Mouse (Mus musculus) heart, embryonic 11.5 days (tissue): Measurements from ENCODE around the gene Elobl. TPM values are rescaled to one million over a fixed set of nuclear protein-coding genes. Genes with fewer than 3 reads are reported as not detected.

Experiments used
- ATAC-seq: fragments of 200-750 bp; cut with Nextera tagmentation; replicated peaks from 2 replicates; pipeline ENCODE4 v1.8.0; 2017; ENCODE audit warnings: moderate library complexity; ENCODE audit not compliant: insufficient number of reproducible peaks, low FRiP score, low TSS enrichment
- H3K27ac ChIP-seq: fragments of 300-500 bp; sonication (generic); 2 replicates; pipeline ENCODE4 v1.5.1; 2014; ENCODE audit warnings: mild to moderate bottlenecking, low read depth, low read length
- H3K27me3 ChIP-seq: fragments of 300-500 bp; sonication (generic); 2 replicates; pipeline ENCODE4 v1.6.1; 2014; ENCODE audit warnings: mild to moderate bottlenecking, low read length, mixed read lengths; ENCODE audit not compliant: control insufficient read depth, insufficient read depth
- H3K36me3 ChIP-seq: fragments of 300-500 bp; sonication (generic); 2 replicates; pipeline ENCODE4 v1.6.1; 2014; ENCODE audit warnings: mild to moderate bottlenecking, low read length, moderate library complexity, mixed read lengths; ENCODE audit not compliant: control insufficient read depth, insufficient read depth
- H3K4me1 ChIP-seq: fragments of 300-500 bp; sonication (generic); 2 replicates; pipeline ENCODE4 v1.6.1; 2014; ENCODE audit warnings: low read length; ENCODE audit not compliant: control insufficient read depth, insufficient read depth
- H3K4me2 ChIP-seq: fragments of 300-500 bp; sonication (generic); 2 replicates; pipeline ENCODE4 v1.6.1; 2014; ENCODE audit warnings: mild to moderate bottlenecking, moderate library complexity
- H3K4me3 ChIP-seq: fragments of 300-500 bp; sonication (generic); 2 replicates; pipeline ENCODE4 v1.5.1; 2014; ENCODE audit warnings: low read depth, low read length
- H3K9ac ChIP-seq: fragments of 300-500 bp; sonication (generic); 2 replicates; pipeline ENCODE4 v1.6.1; 2014; ENCODE audit warnings: mild to moderate bottlenecking, low read depth, low read length, moderate library complexity
- H3K9me3 ChIP-seq: fragments of 300-500 bp; sonication (generic); replicated peaks from 2 replicates; pipeline ENCODE4 v1.6.1; 2016; ENCODE audit warnings: low read length; ENCODE audit not compliant: control insufficient read depth
- WGBS: fragments of 180-500 bp; shearing (Covaris S2); extraction: QIAGEN DNeasy Blood & Tissue Kit; methylation state at CpG from one replicate; pipeline ENCODE4 v1.1.7; 2014; ENCODE audit not compliant: insufficient replicate concordance; 5-methylcytosine and 5-hydroxymethylcytosine counted together
- polyA plus RNA-seq: library from polyadenylated mRNA; unstranded; fragments of >200 nt; fragmentation: Nextera tagmentation; extraction: Ambion mirVana; gene quantifications from 2 replicates; pipeline ENCODE4 v1.2.1, GENCODE M21; 2014

The Elobl gene
- polyA plus RNA-seq, 1 experiment from 2014 or later = not detected

GRCm38 (mm10) chr11:88938770-88939169 lies 28.0 kb downstream of the Elobl start:
- WGBS = 94% methylated on average over 2 of the region's 2 CpGs
- no peak for ATAC-seq

GRCm38 (mm10) chr11:88937886-88938285 lies 28.8 kb downstream of the Elobl start:
- peaks cover 4% of the 10 kb centered on the region; the same call in 1 of the 2 replicates for H3K36me3 ChIP-seq
- no peaks in the 10 kb centered on the region for H3K4me1 ChIP-seq
- no peaks in the 10 kb centered on the region for H3K9me3 ChIP-seq
- H3K27me3 ChIP-seq = no peaks in the 10 kb centered on the region
- no peak for ATAC-seq
- no peak overlapping the region for H3K4me2 ChIP-seq
- H3K27ac ChIP-seq = no peak overlapping the region
- no peak overlapping the region for H3K4me3 ChIP-seq
- WGBS = 80% methylated on average over 2 of the region's 2 CpGs
- no peak overlapping the region for H3K9ac ChIP-seq

More at GRCm38 (mm10) chr11:88938770-88939169, 28.0 kb downstream of the Elobl start:
- Histone ChIP-seq H3K27me3 (no peaks in the 10 kb centered on the region), H3K4me3 (no peak overlapping the region), H3K4me2 (no peak overlapping the region), H3K9ac (no peak overlapping the region), H3K9me3 (no peaks in the 10 kb centered on the region), H3K36me3 (peaks cover 6% of the 10 kb centered on the region; the same call in 1 of the 2 replicates), H3K4me1 (no peaks in the 10 kb centered on the region), H3K27ac (no peak overlapping the region)

GRCm38 (mm10) chr11:88934089-88935000 lies 32.4 kb downstream of the Elobl start:
- no peak overlapping the region for H3K27ac ChIP-seq
- H3K9ac ChIP-seq = no peak overlapping the region
- WGBS = 83% methylated on average over 19 of the region's 19 CpGs
- H3K4me2 ChIP-seq = no peak overlapping the region
- H3K9me3 ChIP-seq = no peaks in the 10 kb centered on the region
- H3K4me3 ChIP-seq = no peak overlapping the region
- peaks cover 2% of the 10 kb centered on the region; the same call in 1 of the 2 replicates for H3K36me3 ChIP-seq
- H3K27me3 ChIP-seq = no peaks in the 10 kb centered on the region
- ATAC-seq = no peak
- no peaks in the 10 kb centered on the region for H3K4me1 ChIP-seq

- Histone ChIP-seq H3K9ac (no peak overlapping the region), H3K9me3 (no peaks in the 10 kb centered on the region), H3K27ac (no peak overlapping the region), H3K4me1 (no peaks in the 10 kb centered on the region), H3K36me3 (peaks cover 4% of the 10 kb centered on the region; the same call in 1 of the 2 replicates), H3K4me3 (no peak overlapping the region), H3K27me3 (no peaks in the 10 kb centered on the region), H3K4me2 (no peak overlapping the region)
- ATAC-seq = no peak
- WGBS = 88% methylated on average over 9 of the region's 9 CpGs
These were observed 33.7 kb downstream of the Elobl start for GRCm38 (mm10) chr11:88933030-88933429.

- 79% methylated on average over 14 of the region's 14 CpGs for WGBS
- no peak overlapping the region for H3K4me2 ChIP-seq
- H3K27ac ChIP-seq = no peak overlapping the region
- H3K9ac ChIP-seq = no peak overlapping the region
- ATAC-seq = no peak
- no peaks in the 10 kb centered on the region for H3K27me3 ChIP-seq
- no peaks in the 10 kb centered on the region for H3K4me1 ChIP-seq
- H3K4me3 ChIP-seq = no peak overlapping the region
- peaks cover 4% of the 10 kb centered on the region; the same call in 1 of the 2 replicates for H3K36me3 ChIP-seq
- no peaks in the 10 kb centered on the region for H3K9me3 ChIP-seq
These were observed 34.8 kb downstream of the Elobl start for GRCm38 (mm10) chr11:88931692-88932530.

GRCm38 (mm10) chr11:88926566-88926965 lies 40.2 kb downstream of the Elobl start:
- no peak overlapping the region for H3K9ac ChIP-seq
- H3K36me3 ChIP-seq = 0 out of 2 replicates have a peak, but pooled peaks cover 12% of the 10 kb centered on the region
- no peaks in the 10 kb centered on the region for H3K4me1 ChIP-seq
- H3K27me3 ChIP-seq = no peaks in the 10 kb centered on the region
- no peaks in the 10 kb centered on the region for H3K9me3 ChIP-seq
- ATAC-seq = no peak
- no peak overlapping the region for H3K4me2 ChIP-seq
- no peak overlapping the region for H3K4me3 ChIP-seq
- H3K27ac ChIP-seq = no peak overlapping the region
- 73% methylated on average over 5 of the region's 5 CpGs for WGBS

Other genes with a start within 250 kb of the Elobl start
- gene Msi2, start 248.4 kb downstream of the Elobl start, polyA plus RNA-seq = 15.3 and 18.4 TPM in 2 replicates
- 24.4 and 24.7 TPM in 2 replicates for gene Akap1, start 102.3 kb downstream of the Elobl start, polyA plus RNA-seq
- 51.2 and 58.0 TPM in 2 replicates for gene Scpep1, start 11.5 kb downstream of the Elobl start, polyA plus RNA-seq
- 8.5 and 9.0 TPM in 2 replicates for gene Coil, start 3.3 kb upstream of the Elobl start, polyA plus RNA-seq
- gene Trim25, start 32.4 kb upstream of the Elobl start, polyA plus RNA-seq = 9.4 and 14.9 TPM in 2 replicates
- gene Dgke, start 99.9 kb upstream of the Elobl start, polyA plus RNA-seq = 4.2 and 4.5 TPM in 2 replicates
- not detected in 2 replicates for gene Gm525, start 106.9 kb upstream of the Elobl start, polyA plus RNA-seq